Mouse (Mus musculus) cerebellum, adult 9-10 months (tissue): ENCODE measurements at regions not wholly inside any gene's neighbourhood (a gene's known extent, or its start where the extent isn't known, plus 50 kb on each side); places are given as distances from the start of the nearest gene placed in this dataset.

ENCODE experiments used
- DNase-seq: peaks from one replicate; pipeline ENCODE4 v3.0.0; 2022

DNA sequence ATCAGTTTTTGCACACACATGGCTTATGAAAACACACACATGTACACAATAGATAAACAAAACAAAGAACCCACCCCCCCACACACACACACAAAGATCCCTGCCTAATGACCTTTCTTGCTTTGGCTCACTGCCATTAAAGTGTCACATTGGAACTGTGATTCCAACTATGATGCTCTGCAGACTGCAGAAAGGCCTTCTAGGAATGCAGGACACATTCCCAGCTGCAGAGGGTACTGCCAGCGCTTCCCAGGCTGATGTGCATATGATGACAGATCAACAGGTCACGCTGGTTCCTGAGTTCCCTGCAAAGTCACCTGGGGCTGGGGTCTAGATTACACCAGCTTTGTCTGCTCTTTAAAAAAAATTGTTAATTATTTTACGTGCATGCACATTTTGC, 68.1 kb upstream of the Ppm1j start:
- DNase-seq = no peak

DNA sequence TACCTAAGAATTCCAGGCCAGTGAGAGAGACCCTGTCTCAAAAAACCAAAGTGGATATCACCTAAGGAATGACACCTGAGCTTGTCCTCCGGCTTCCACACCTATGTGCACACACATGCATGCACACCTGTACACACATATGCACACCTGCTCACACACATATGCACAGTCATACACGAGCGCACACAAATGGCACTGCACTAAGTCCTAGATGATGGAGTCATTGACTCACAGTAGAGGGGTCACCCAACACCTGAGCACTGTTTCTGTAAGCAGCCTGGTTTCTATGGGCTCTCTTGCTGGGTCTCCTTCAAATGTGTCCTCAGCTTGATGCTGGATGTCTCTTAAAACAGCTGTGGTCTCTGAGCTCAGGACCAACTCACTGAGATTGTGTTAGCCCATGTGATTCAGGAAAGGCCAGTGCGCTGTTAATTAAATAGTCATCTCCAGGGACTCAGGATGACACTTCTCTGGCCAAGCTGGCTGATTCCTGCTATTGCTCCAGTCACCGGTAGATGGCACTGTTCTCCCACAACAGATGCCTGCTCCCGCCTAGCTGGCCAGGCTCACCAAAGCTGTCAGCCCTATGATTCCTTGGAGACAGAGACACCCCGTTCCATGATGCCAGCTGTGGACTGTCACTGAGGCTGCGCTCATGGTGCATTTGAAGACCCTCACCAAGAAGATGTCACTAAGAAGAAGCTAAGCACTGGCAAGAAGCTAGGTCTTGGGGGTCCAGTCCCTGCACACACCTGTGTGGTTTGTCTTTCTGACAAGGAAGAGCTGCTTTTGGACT, 66.8 kb upstream of the Ppm1j start:
- peak; percentile 80 for DNase-seq

DNA sequence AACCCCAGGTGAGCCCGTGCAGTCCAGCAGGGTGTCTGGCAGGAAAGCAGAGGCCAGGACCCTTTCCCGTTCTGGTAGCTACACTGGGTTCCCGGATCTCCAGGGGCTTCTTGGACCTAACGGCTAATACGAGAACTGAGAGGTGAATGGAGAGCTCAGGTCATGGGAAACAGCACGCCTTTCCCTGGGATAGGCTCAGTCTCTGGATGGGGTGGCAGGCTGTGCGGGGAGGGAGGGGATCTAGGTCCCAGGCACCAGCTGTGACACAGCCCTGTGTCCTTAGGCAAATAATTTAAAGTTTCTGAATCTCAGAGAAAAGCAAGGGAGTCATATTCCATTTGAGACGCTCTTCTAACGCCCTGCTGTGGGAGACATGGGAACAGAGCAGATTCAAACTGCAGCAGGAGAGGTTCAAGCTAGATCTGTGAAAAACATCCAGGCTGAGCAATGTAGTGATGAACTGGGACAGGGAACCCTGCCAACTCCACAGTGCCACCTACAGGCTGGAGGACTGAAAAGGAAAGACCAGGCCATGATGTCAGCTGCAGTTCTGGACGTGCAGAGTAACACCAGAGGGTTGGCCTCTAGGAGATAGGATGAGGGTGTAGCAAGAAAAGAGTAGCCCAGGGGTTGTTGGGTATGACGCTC, 66.1 kb upstream of the Ppm1j start:
- peak; percentile 21 for DNase-seq
